Mouse (Mus musculus) kidney, embryonic 15.5 days (tissue): Measurements from ENCODE around the gene Ubald2. TPM values are rescaled to one million over a fixed set of nuclear protein-coding genes. Genes with fewer than 3 reads are reported as not detected.

Experiments
- ATAC-seq: fragments of 200-750 bp; cut with Nextera tagmentation; replicated peaks from 2 replicates; pipeline ENCODE4 v1.8.0; 2017; ENCODE audit warnings: moderate TSS enrichment; ENCODE audit not compliant: low FRiP score
- H3K27ac ChIP-seq: fragments of 300-500 bp; sonication (generic); 2 replicates; pipeline ENCODE4 v1.5.1; 2015; ENCODE audit warnings: mild to moderate bottlenecking, inconsistent platforms
- H3K27me3 ChIP-seq: fragments of 300-500 bp; sonication (generic); 2 replicates; pipeline ENCODE4 v1.6.1; 2015; ENCODE audit warnings: inconsistent platforms
- H3K36me3 ChIP-seq: fragments of 300-500 bp; sonication (generic); 2 replicates; pipeline ENCODE4 v1.6.1; 2015; ENCODE audit warnings: inconsistent platforms
- H3K4me1 ChIP-seq: fragments of 300-500 bp; sonication (generic); 2 replicates; pipeline ENCODE4 v1.6.1; 2015; ENCODE audit warnings: inconsistent platforms
- H3K4me2 ChIP-seq: fragments of 300-500 bp; sonication (generic); 2 replicates; pipeline ENCODE4 v1.6.1; 2015; ENCODE audit warnings: moderate library complexity, mild to moderate bottlenecking, inconsistent platforms
- H3K4me3 ChIP-seq: fragments of 300-500 bp; sonication (generic); replicated peaks from 2 replicates; pipeline ENCODE4 v1.5.1; 2015; ENCODE audit warnings: mild to moderate bottlenecking, inconsistent platforms
- H3K9ac ChIP-seq: fragments of 300-500 bp; sonication (generic); 2 replicates; pipeline ENCODE4 v1.6.1; 2015; ENCODE audit warnings: mild to moderate bottlenecking, inconsistent platforms
- H3K9me3 ChIP-seq: fragments of 300-500 bp; sonication (generic); replicated peaks from 2 replicates; pipeline ENCODE4 v1.6.1; 2016; ENCODE audit warnings: inconsistent platforms
- WGBS: fragments of 180-500 bp; shearing (Covaris S2); methylation state at CpG from one replicate; pipeline ENCODE4 v1.1.7; 2015; ENCODE audit warnings: mixed read lengths; 5-methylcytosine and 5-hydroxymethylcytosine counted together
- polyA plus RNA-seq: library from polyadenylated mRNA; unstranded; fragments of >200 nt; fragmentation: Nextera tagmentation; extraction: Ambion mirVana; gene quantifications from 2 replicates; pipeline ENCODE4 v1.2.1, GENCODE M21; 2015

The Ubald2 gene
- polyA plus RNA-seq, 1 experiment from 2014 or later = 58.1 TPM

GRCm38 (mm10) chr11:116477160-116477759 is 43.4 kb downstream of the Ubald2 start:
- Histone ChIP-seq H3K4me1 (no peaks in the 10 kb centered on the region), H3K27ac (no peak overlapping the region), H3K27me3 (no peaks in the 10 kb centered on the region), H3K4me3 (no peak overlapping the region), H3K36me3 (peaks cover 98% of the 10 kb centered on the region), H3K4me2 (no peak overlapping the region), H3K9ac (no peak overlapping the region), H3K9me3 (no peaks in the 10 kb centered on the region)
- ATAC-seq = no peak
- 85% methylated on average over 15 of the region's 15 CpGs for WGBS

GRCm38 (mm10) chr11:116478978-116479377 is 45.1 kb downstream of the Ubald2 start:
- Histone ChIP-seq H3K27ac (no peak overlapping the region), H3K36me3 (peaks cover 96% of the 10 kb centered on the region), H3K27me3 (no peaks in the 10 kb centered on the region), H3K4me2 (no peak overlapping the region), H3K9me3 (no peaks in the 10 kb centered on the region), H3K4me1 (no peaks in the 10 kb centered on the region), H3K4me3 (no peak overlapping the region), H3K9ac (no peak overlapping the region)
- ATAC-seq = no peak
- 73% methylated on average over 7 of the region's 7 CpGs for WGBS

- Histone ChIP-seq H3K27me3 (no peaks in the 10 kb centered on the region), H3K27ac (no peak overlapping the region), H3K4me2 (no peak overlapping the region), H3K9ac (no peak overlapping the region), H3K4me1 (0 out of 2 replicates have a peak, but pooled peaks cover 6% of the 10 kb centered on the region), H3K9me3 (no peaks in the 10 kb centered on the region), H3K4me3 (no peak overlapping the region), H3K36me3 (peaks cover 98% of the 10 kb centered on the region)
- 37% methylated on average over 8 of the region's 8 CpGs for WGBS
- no peak for ATAC-seq
These were observed 45.9 kb downstream of the Ubald2 start for GRCm38 (mm10) chr11:116479832-116480231.

- H3K4me1 ChIP-seq = peaks cover 7% of the 10 kb centered on the region; the same call in 1 of the 2 replicates
- H3K27ac ChIP-seq = no peak overlapping the region
- no peak for ATAC-seq
- H3K4me2 ChIP-seq = no peak overlapping the region
- H3K27me3 ChIP-seq = no peaks in the 10 kb centered on the region
- WGBS = 96% methylated on average over 8 of the region's 8 CpGs
- no peaks in the 10 kb centered on the region for H3K9me3 ChIP-seq
- H3K4me3 ChIP-seq = no peak overlapping the region
- H3K9ac ChIP-seq = no peak overlapping the region
- H3K36me3 ChIP-seq = peaks cover 98% of the 10 kb centered on the region
These were observed 47.1 kb downstream of the Ubald2 start for GRCm38 (mm10) chr11:116480975-116481374.

GRCm38 (mm10) chr11:116481776-116482175 is 47.9 kb downstream of the Ubald2 start:
- WGBS = 86% methylated on average over 7 of the region's 7 CpGs
- peaks cover 98% of the 10 kb centered on the region for H3K36me3 ChIP-seq
- H3K9me3 ChIP-seq = no peaks in the 10 kb centered on the region
- H3K27ac ChIP-seq = no peak overlapping the region
- H3K27me3 ChIP-seq = no peaks in the 10 kb centered on the region
- H3K4me2 ChIP-seq = no peak overlapping the region
- no peak overlapping the region for H3K9ac ChIP-seq
- H3K4me1 ChIP-seq = peaks cover 7% of the 10 kb centered on the region; the same call in 1 of the 2 replicates
- no peak overlapping the region for H3K4me3 ChIP-seq
- no peak for ATAC-seq

GRCm38 (mm10) chr11:116484261-116484660 is 50.4 kb downstream of the Ubald2 start:
- H3K36me3 ChIP-seq = peaks cover 92% of the 10 kb centered on the region
- ATAC-seq = no peak
- 86% methylated on average over 8 of the region's 8 CpGs for WGBS
- no peak overlapping the region for H3K9ac ChIP-seq
- H3K4me1 ChIP-seq = peaks cover 16% of the 10 kb centered on the region
- H3K4me2 ChIP-seq = no peak overlapping the region
- no peaks in the 10 kb centered on the region for H3K27me3 ChIP-seq
- H3K4me3 ChIP-seq = no peak overlapping the region
- H3K9me3 ChIP-seq = no peaks in the 10 kb centered on the region
- H3K27ac ChIP-seq = 0 out of 2 replicates have a peak overlapping the region, but pooled peaks have one; percentile 6

GRCm38 (mm10) chr11:116488207-116488606 is 54.3 kb downstream of the Ubald2 start:
- no peak overlapping the region for H3K4me3 ChIP-seq
- peaks cover 25% of the 10 kb centered on the region for H3K4me1 ChIP-seq
- no peak overlapping the region for H3K27ac ChIP-seq
- peaks cover 54% of the 10 kb centered on the region for H3K36me3 ChIP-seq
- H3K4me2 ChIP-seq = no peak overlapping the region
- ATAC-seq = no peak
- no peaks in the 10 kb centered on the region for H3K9me3 ChIP-seq
- no peaks in the 10 kb centered on the region for H3K27me3 ChIP-seq
- no peak overlapping the region for H3K9ac ChIP-seq

Other genes starting within 250 kb of the Ubald2 start
- gene Ten1, start 235.2 kb upstream of the Ubald2 start, polyA plus RNA-seq = 75.6 and 79.4 TPM in 2 replicates
- 32.6 and 35.9 TPM in 2 replicates for gene Acox1, start 235.0 kb upstream of the Ubald2 start, polyA plus RNA-seq
- 2.8 and 2.9 TPM in 2 replicates for gene Evpl, start 196.0 kb upstream of the Ubald2 start, polyA plus RNA-seq
- gene Srp68, start 159.9 kb upstream of the Ubald2 start, polyA plus RNA-seq = 91.3 and 96.5 TPM in 2 replicates
- 0.22 and 0.32 TPM in 2 replicates for gene Galr2, start 153.2 kb upstream of the Ubald2 start, polyA plus RNA-seq
- gene Exoc7, start 126.9 kb upstream of the Ubald2 start, polyA plus RNA-seq = 61.8 and 64.0 TPM in 2 replicates
- 2.9 TPM in 2 replicates for gene Foxj1, start 98.7 kb upstream of the Ubald2 start, polyA plus RNA-seq
- gene Rnf157, start 21.1 kb upstream of the Ubald2 start, polyA plus RNA-seq = 12.4 and 12.5 TPM in 2 replicates
- gene Qrich2, start 32.1 kb downstream of the Ubald2 start, polyA plus RNA-seq = 0.14 and 0.30 TPM in 2 replicates
- 196 and 208 TPM in 2 replicates for gene Prpsap1, start 60.1 kb downstream of the Ubald2 start, polyA plus RNA-seq
- 4.1 and 6.3 TPM in 2 replicates for gene Sphk1, start 96.8 kb downstream of the Ubald2 start, polyA plus RNA-seq
- gene Ube2o, start 147.4 kb downstream of the Ubald2 start, polyA plus RNA-seq = 7.3 and 7.4 TPM in 2 replicates
- gene Aanat, start 152.3 kb downstream of the Ubald2 start, polyA plus RNA-seq = not detected in 2 replicates
- gene Rhbdf2, start 192.9 kb downstream of the Ubald2 start, polyA plus RNA-seq = 9.5 and 9.8 TPM in 2 replicates
- 1.1 and 1.6 TPM in 2 replicates for gene Prcd, start 219.4 kb downstream of the Ubald2 start, polyA plus RNA-seq
- gene Cygb, start 220.2 kb downstream of the Ubald2 start, polyA plus RNA-seq = 13.7 and 16.0 TPM in 2 replicates